ENCODE assay signal across 9 mouse cellular contexts in genomic region chr11:115270148-115270861, GRCm38 (mm10). TPM values are rescaled to one million over a fixed set of nuclear protein-coding genes. Genes with fewer than 3 reads are reported as not detected.
A peak's percentile ranks its signal among the peaks of the same experiment; 100 is the strongest.
DNase-seq lines count a peak whose midpoint lies in the region; ATAC-seq and TF ChIP-seq lines count a peak whose summit lies in the region.
"Had no signal": no experiment of that assay in that cellular context is flagged by ENCODE, and none has a peak within 500 bp of the region (broad histone marks: within the 10 kb centered on the region; RNA-seq: fewer than 3 reads in every experiment).

No protein-coding gene starts in this region.

- H3K27ac ChIP-seq in ES-Bruce4 (ENCODE audit: insufficient read depth, low read length), result no peak overlapping the region
- H3K27ac ChIP-seq in heart, embryonic 12.5 days (ENCODE audit: poor library complexity, severe bottlenecking), result no peak overlapping the region

- no peak overlapping the region for H3K4me3 ChIP-seq in ES-Bruce4 (ENCODE audit: low read depth, low read length)
- H3K4me3 ChIP-seq in heart, embryonic 12.5 days, result no peak overlapping the region

- TF ChIP-seq EP300 in ES-Bruce4 (IDR thresholded peaks at IDR 0.05; ENCODE audit: insufficient read depth, low read depth, low read length), result no peak

- H3K9ac ChIP-seq in ES-Bruce4 (ENCODE audit: low read depth, poor library complexity, severe bottlenecking), result no peak overlapping the region
- H3K9ac ChIP-seq in heart, embryonic 12.5 days, result no peak overlapping the region

- 26% methylated on average over 19 of the region's 19 CpGs for WGBS in heart, embryonic 12.5 days

- no peaks in the 10 kb centered on the region for H3K4me1 ChIP-seq in ES-Bruce4 (ENCODE audit: control insufficient read depth, insufficient read depth, low read length)
- H3K4me1 ChIP-seq in heart, embryonic 12.5 days (replicated peaks), result peaks cover 23% of the 10 kb centered on the region

- TF ChIP-seq CTCF in ES-Bruce4 (IDR thresholded peaks at IDR 0.05; ENCODE audit: low read depth, low read length), result peak; percentile 92

- DNase-seq in brain, adult 2 months (ENCODE audit: low read depth, low spot score), result peak; percentile 93
- peak; percentile 64 to 84 for DNase-seq in layer of hippocampus, adult 8-10 months (ENCODE audit: low spot score in 2 of 2)
- DNase-seq in lung, postnatal 25 days (ENCODE audit: low spot score), result peak; percentile 76
- DNase-seq in right cerebral cortex, postnatal 10 days (ENCODE audit: low spot score in 2 of 2), result peak; percentile 86 to 90
- DNase-seq in urinary bladder, postnatal 36 days (ENCODE audit: low spot score in 2 of 2), result peak; percentile 76 to 80

- no peaks in the 10 kb centered on the region for H3K9me3 ChIP-seq in ES-Bruce4 (replicated peaks; ENCODE audit: control insufficient read depth, insufficient read depth, low read length, poor library complexity, severe bottlenecking)
- no peaks in the 10 kb centered on the region for H3K9me3 ChIP-seq in heart, embryonic 12.5 days (replicated peaks)

- peaks cover 7% of the 10 kb centered on the region for H3K27me3 ChIP-seq in ES-Bruce4 (ENCODE audit: control insufficient read depth, insufficient read depth, low read length, poor library complexity, severe bottlenecking)
- H3K27me3 ChIP-seq in heart, embryonic 12.5 days (replicated peaks), result peaks cover 53% of the 10 kb centered on the region

- peak; percentile 55 for ATAC-seq in erythroblast, adult 5-6 weeks (replicated peaks; ENCODE audit: low FRiP score, poor library complexity, severe bottlenecking)
- ATAC-seq in heart, embryonic 12.5 days (ENCODE audit: insufficient number of reproducible peaks, low FRiP score), result peak; percentile 19; the same call in 1 of the 2 replicates

- H3K4me2 ChIP-seq in heart, embryonic 12.5 days, result no peak overlapping the region

- no peaks in the 10 kb centered on the region for H3K36me3 ChIP-seq in ES-Bruce4 (ENCODE audit: control insufficient read depth, insufficient read depth, low read length, poor library complexity, severe bottlenecking)
- peaks cover 13% of the 10 kb centered on the region for H3K36me3 ChIP-seq in heart, embryonic 12.5 days

- TF ChIP-seq POLR2A in ES-Bruce4 (IDR thresholded peaks at IDR 0.05; ENCODE audit: insufficient read depth, low read length), result no peak

RNA-seq across cellular contexts. Expression of gene Grin2c, which starts 3.3 kb away (rescaled TPM):
- 0.13 TPM in 1 of 2 replicates, not detected in the other for polyA plus RNA-seq in ES-Bruce4 (2011; ENCODE audit: insufficient read depth, insufficient read length, low read depth, missing spikeins)
- total RNA-seq in erythroblast, adult 5-6 weeks (2015; ENCODE audit: low replicate concordance), result not detected in 2 replicates
- not detected in 2 replicates for total RNA-seq in erythroblast, adult 5-6 weeks (2017; ENCODE audit: low replicate concordance)
- 0.15 and 0.21 TPM in 2 replicates for polyA plus RNA-seq in heart, embryonic 12.5 days (2016; fragmentation: Nextera tagmentation; extraction: Ambion mirVana)
- total RNA-seq in layer of hippocampus, adult 8-10 months (2022), result 10 to 100 TPM; 42.3 to 48.8 (median 44.6) TPM
- total RNA-seq: hematopoietic stem cell, adult 5-6 weeks had no signal

RNA-seq across cellular contexts. Expression of gene Fdxr, which starts 6.5 kb away (rescaled TPM):
- 11.6 and 12.8 TPM in 2 replicates for polyA plus RNA-seq in ES-Bruce4 (2011; ENCODE audit: insufficient read depth, insufficient read length, low read depth, missing spikeins)
- 4.2 TPM in 1 of 2 replicates, not detected in the other for total RNA-seq in erythroblast, adult 5-6 weeks (2015; ENCODE audit: low replicate concordance)
- 2.9 TPM in 1 of 2 replicates, not detected in the other for total RNA-seq in erythroblast, adult 5-6 weeks (2017; ENCODE audit: low replicate concordance)
- polyA plus RNA-seq in heart, embryonic 12.5 days (2016; fragmentation: Nextera tagmentation; extraction: Ambion mirVana), result 11.3 and 12.3 TPM in 2 replicates
- total RNA-seq in layer of hippocampus, adult 8-10 months (2022), result 10 to 100 TPM; 22.8 to 25.5 (median 24.6) TPM

RNA-seq across cellular contexts. Expression of gene Fads6, which starts 27.2 kb away (rescaled TPM):
- 6.7 and 7.1 TPM in 2 replicates for polyA plus RNA-seq in ES-Bruce4 (2011; ENCODE audit: insufficient read depth, insufficient read length, low read depth, missing spikeins)
- total RNA-seq in erythroblast, adult 5-6 weeks (2015; ENCODE audit: low replicate concordance), result 0.21 TPM in 1 of 2 replicates, not detected in the other
- 0.26 and 0.84 TPM in 2 replicates for total RNA-seq in erythroblast, adult 5-6 weeks (2017; ENCODE audit: low replicate concordance)
- 0.51 and 0.86 TPM in 2 replicates for polyA plus RNA-seq in heart, embryonic 12.5 days (2016; fragmentation: Nextera tagmentation; extraction: Ambion mirVana)
- total RNA-seq in layer of hippocampus, adult 8-10 months (2022), result 10 to 100 TPM; 16.7 to 18.5 (median 17.1) TPM

RNA-seq across cellular contexts. Expression of gene Otop2, which starts 36.7 kb away (rescaled TPM):
- polyA plus RNA-seq in ES-Bruce4 (2011; ENCODE audit: insufficient read depth, insufficient read length, low read depth, missing spikeins), result not detected in 2 replicates
- not detected in 2 replicates for total RNA-seq in erythroblast, adult 5-6 weeks (2015; ENCODE audit: low replicate concordance)
- not detected in 2 replicates for total RNA-seq in erythroblast, adult 5-6 weeks (2017; ENCODE audit: low replicate concordance)
- polyA plus RNA-seq in heart, embryonic 12.5 days (2016; fragmentation: Nextera tagmentation; extraction: Ambion mirVana), result not detected in 2 replicates
- under 1 TPM; 0.30 to 0.55 (median 0.40) TPM for total RNA-seq in layer of hippocampus, adult 8-10 months (2022)
- total RNA-seq: hematopoietic stem cell, adult 5-6 weeks had no signal

RNA-seq across cellular contexts. Expression of gene Ush1g, which starts 51.5 kb away (rescaled TPM):
- polyA plus RNA-seq in ES-Bruce4 (2011; ENCODE audit: insufficient read depth, insufficient read length, low read depth, missing spikeins), result 0.24 and 0.33 TPM in 2 replicates
- total RNA-seq in erythroblast, adult 5-6 weeks (2015; ENCODE audit: low replicate concordance), result not detected in 2 replicates
- not detected in 2 replicates for total RNA-seq in erythroblast, adult 5-6 weeks (2017; ENCODE audit: low replicate concordance)
- polyA plus RNA-seq in heart, embryonic 12.5 days (2016; fragmentation: Nextera tagmentation; extraction: Ambion mirVana), result 0.06 and 0.08 TPM in 2 replicates
- under 1 TPM; 0.36 to 0.95 (median 0.59) TPM for total RNA-seq in layer of hippocampus, adult 8-10 months (2022)
- total RNA-seq: hematopoietic stem cell, adult 5-6 weeks had no signal

Comparison
In these comparisons a context has a peak if more than half of its experiments do, and no peak if none do; other contexts are left out.
1. RNA of gene Grin2c, which starts 3.3 kb away (total RNA-seq): 42.3 to 48.8 TPM in layer of hippocampus, adult 8-10 months; not detected in erythroblast, adult 5-6 weeks; every median in the first group is over 10 times any median in the second.
2. RNA of gene Fdxr, which starts 6.5 kb away (total RNA-seq): 22.8 to 25.5 TPM in layer of hippocampus, adult 8-10 months; 2.9 to 4.2 TPM in erythroblast, adult 5-6 weeks; every median in the first group is over 4 times any median in the second.
3. RNA of gene Fads6, which starts 27.2 kb away (total RNA-seq): 16.7 to 18.5 TPM in layer of hippocampus, adult 8-10 months; 0.21 to 0.84 TPM in erythroblast, adult 5-6 weeks; every median in the first group is over 4 times any median in the second.
4. Peak in every context shown above with its lines, with median percentiles within 50 percentile points of each other: DNase-seq.